Mouse (Mus musculus): Measurements from ENCODE around the gene Colca2.

Colca2 gene

GRCm38 (mm10) chr9:51278500-51279381 lies at the start of gene Colca2:
Gene Colca2, minus strand, starts transcription at chr9:51278569.
- no peak for DNase-seq (ENCODE audit: low spot score)

DNA sequence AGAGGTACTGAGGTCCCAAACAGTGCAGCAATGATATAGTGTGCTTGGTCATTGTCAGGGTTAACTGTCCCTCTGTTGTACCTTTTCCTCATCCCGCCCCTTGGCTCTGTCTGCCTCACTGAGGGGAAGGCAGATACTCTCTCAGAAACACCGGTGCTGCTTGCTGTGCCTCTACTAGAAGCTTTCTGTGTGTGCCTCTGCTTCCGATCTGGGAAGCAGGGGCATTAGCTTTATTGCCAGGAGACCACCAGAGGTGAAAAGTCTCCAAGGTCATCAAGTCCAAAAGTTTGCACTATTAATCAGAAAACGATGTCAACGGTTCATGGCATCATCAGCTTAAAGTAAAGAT lies 49.2 kb upstream of the Colca2 start:
- DNase-seq (ENCODE audit: low spot score): no peak

- DNase-seq (ENCODE audit: low spot score): no peak
Measured at GRCm38 (mm10) chr9:51326619-51327554, 48.5 kb upstream of the Colca2 start.

DNA sequence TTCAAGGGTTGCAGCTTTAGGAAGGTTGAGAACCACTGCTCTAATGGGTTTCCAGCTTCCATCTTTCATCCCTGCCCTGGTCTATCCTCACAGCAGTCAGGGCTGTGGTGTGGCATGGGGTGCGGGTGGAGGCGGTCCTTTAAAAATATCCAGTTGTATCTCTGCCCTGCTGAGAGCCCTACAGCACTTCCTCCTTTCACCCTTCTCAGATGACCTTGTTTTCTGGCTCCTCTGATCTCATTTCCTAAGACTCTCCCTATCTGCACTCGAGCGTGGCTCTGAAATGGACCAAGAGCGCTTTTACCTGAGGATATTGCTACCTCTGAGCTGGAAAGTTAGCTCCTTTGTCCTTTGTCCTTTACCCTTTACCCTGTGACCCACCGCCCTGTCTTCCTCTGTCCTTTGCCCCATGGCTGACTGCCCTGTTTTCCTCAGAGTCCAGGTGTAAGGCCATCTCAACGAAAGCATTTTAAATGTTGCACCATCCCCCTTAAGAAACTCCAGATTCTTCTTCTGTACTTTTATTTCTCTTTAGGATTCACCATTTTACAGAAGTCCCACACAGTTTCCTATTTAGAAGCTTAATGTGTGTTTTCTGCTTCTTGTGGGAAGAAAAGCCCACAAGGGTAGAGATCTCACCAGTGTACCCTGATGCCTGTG lies 46.2 kb upstream of the Colca2 start:
- DNase-seq (ENCODE audit: low spot score): no peak

DNA sequence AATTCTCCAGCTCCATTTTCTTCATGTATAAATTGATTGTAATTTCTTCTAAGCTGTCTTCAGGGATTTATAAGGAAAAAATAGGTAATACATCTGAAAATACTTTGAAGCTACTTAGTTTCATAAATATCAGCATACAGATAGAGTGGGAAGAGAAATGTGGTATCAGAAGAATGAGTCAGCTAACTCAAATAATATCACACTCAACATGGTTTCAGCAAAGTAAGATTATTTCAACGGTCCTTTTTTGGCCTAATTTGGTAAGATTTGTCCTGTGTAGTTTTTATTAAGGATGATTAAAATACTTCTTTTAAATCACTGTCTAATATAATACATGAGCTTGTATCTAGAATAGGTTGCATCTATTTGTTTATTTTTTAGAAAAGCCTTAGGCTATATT lies 41.7 kb upstream of the Colca2 start:
- DNase-seq (ENCODE audit: low spot score): no peak

DNA sequence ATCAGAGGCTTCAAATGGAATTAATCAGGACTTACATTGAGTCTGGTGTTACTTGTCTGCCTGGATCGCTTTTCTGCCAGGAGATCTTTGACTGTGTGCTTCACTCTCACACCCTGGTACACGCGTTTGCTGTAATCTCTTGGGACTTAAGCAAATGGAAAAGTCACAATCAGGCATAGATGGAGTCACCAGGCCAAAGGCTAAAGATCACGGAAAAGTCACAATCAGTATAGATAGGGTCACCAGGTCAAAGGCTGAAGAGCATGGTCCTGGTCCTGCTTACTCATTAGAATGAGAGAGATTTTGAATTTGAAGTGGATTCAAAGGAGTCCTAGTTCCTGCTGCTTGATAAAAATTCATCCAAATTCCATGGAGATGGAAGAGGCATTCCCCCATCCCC lies 39.9 kb upstream of the Colca2 start:
- no peak for DNase-seq (ENCODE audit: low spot score)

DNA sequence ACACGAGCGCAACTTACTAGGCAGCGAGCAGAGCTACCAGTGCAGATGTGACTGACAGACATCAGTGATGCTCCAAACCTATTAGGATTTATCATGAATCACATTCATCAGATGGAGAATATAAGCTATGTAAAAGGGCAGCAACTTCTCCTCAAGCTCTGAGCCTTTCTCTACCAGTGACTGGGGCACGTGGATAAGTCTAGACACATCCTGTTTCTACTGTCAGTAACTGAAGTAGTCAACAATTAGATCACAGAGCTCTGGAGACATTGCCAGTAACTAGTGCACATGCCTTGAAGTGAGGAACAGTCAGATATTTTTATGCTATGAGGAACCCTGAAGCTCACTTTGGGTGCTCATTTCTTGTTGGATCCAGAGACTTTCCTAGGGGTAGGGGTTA lies 39.0 kb upstream of the Colca2 start:
- DNase-seq (ENCODE audit: low spot score): no peak

DNA sequence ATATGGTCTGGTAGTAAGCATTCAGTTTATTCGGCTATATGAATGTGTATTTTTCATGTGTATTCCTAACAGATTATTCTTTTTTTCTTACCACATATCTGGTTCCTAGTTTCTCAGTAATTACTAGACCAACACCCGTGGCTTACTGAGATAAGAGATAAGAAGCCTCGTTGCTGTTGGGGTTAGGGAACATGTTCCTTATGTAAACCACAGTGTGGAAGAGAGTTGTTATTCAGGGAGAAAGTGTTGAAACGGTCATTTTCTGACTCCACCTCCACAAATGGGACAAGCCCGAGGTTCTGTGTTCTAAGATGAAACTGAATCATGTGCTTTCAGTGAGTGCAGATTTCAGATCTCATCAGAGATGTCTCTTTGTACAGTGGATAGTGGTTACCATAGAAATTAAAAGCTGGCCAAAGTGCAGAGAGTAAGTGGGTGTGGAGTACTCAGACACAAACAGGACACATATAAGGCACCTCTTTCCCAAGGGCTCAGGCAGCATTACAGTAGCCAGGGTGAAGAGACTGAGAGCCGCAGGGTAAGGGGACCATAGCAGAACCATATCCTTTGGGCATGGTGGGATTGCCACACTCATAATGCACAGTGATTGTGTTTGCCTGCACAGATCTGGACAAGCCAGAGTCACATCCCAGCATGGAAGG lies 37.2 kb upstream of the Colca2 start:
- DNase-seq (ENCODE audit: low spot score): no peak

GRCm38 (mm10) chr9:51312554-51313317 lies 34.4 kb upstream of the Colca2 start:
- no peak for DNase-seq (ENCODE audit: low spot score)

DNA sequence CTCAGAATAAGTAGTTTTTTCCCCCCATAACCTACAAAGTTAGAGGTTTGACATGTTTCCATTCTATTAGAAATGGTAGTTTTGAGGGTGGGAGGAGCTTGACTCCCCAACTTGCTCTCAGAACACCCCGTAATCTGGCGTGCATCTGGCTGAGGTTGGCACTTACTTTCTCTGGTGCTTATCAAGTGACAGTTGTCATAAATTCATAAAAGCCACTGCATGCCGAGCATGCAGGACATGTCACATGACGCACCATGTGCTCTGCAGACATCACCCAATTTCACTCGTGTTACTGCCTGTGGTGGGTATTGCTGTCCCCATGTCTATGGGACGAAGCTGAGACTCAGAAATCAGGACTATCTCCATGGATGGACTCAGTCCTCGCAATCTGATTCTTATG lies 32.1 kb upstream of the Colca2 start:
- no peak for DNase-seq (ENCODE audit: low spot score)

DNA sequence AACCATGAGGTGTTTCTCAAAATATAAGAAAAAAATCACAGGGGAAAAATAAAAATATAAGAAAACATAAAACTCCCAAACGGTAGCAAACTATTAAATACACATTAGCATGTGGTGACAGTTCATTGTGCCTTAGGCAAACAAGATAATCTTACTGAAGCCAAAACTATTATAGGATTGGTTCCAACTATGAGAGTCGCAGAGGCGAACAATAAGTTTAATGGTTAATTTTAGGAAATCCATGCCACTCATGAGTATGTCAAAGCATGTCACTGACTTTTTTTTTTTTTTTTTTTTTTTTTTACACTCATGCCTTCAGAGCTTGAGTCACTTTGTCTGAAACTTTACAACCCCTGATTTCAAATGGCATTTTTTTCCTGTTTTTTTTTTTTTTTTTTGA lies 28.0 kb upstream of the Colca2 start:
- DNase-seq (ENCODE audit: low spot score): no peak

GRCm38 (mm10) chr9:51305146-51305545 lies 26.8 kb upstream of the Colca2 start:
- no peak for DNase-seq (ENCODE audit: low spot score)

DNA sequence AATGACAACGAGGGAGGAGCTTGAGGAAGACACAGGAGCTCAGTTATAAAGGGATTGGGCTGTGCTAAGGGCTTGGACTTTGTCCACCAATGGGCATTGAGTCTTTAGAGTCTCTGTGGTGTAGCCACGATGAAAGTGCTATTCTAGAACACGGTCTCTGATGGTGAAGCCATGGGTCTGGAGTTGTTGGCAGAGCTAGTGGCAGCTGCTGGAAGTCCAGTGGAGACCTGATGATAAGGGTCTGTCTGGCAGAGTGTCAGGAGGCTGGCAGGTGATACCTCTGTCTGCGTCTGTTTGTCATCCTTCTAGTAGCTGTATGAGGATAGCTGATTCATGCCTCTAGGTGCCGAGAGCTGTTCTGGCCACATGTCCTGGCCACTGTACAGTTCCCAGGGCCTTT lies 25.6 kb upstream of the Colca2 start:
- DNase-seq (ENCODE audit: low spot score): no peak

- DNase-seq (ENCODE audit: low spot score): no peak
Measured at GRCm38 (mm10) chr9:51293541-51293940, 15.2 kb upstream of the Colca2 start.

GRCm38 (mm10) chr9:51292674-51293073 lies 14.3 kb upstream of the Colca2 start:
- DNase-seq (ENCODE audit: low spot score): peak; percentile 48

- DNase-seq (ENCODE audit: low spot score): no peak
Measured at GRCm38 (mm10) chr9:51290980-51291379, 12.6 kb upstream of the Colca2 start.

- DNase-seq (ENCODE audit: low spot score): no peak
Measured at GRCm38 (mm10) chr9:51286079-51286478, 7.7 kb upstream of the Colca2 start.

GRCm38 (mm10) chr9:51277834-51278498 lies 403 bp downstream of the Colca2 start:
- no peak for DNase-seq (ENCODE audit: low spot score)

DNA sequence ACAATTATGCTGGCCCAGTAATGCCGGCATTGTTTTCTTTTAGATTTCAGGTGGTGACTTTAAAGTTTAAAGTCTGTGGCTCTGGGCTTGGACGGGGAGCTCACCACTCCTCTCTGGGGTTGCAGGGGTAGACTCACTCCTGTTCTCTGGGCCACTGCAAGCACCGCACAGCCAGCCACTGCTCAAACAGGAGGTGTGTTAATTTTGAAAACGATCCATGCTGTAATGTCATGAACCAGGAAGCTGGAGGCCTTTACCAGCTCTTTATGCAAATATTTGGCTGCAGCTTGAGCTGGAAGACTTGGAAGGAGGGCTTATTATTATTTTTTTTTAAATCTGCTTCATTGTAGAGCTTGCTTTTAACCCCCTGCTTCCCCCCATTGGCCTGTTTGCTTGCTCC lies 3.7 kb downstream of the Colca2 start:
- no peak for DNase-seq (ENCODE audit: low spot score)

DNA sequence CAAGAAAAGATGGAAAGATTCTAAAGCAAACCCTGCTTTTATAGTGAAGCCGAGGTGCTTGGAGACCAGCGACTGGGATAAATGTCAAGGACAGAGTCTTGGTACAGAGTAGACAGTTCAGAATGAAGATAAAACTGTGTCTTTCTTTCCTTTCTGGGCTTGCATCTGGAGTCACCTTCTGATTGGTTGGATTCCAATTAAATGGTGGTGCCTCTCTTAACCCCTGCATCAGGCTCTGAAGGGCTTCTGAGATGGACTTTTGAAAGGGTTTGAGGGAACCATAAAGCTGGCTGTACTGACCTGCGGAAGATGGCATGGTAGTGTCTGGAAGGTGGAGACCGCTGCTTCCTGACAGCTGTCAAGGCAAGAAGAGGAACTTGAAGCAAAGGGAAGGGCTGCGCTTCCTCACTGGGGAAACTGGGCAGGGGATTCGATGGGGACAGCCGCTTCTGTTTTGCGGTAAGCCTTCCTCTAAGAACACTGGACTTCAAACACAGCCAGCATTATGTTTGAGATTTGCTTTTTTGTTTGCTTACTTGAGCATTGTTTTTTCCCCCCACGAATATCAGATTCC lies 4.7 kb downstream of the Colca2 start:
- DNase-seq (ENCODE audit: low spot score): no peak
